Mouse (Mus musculus) WW6 (cell line): ENCODE measurements around the gene Pawr.
"Not testable (repeated sequence)": the region's sequence is repeated elsewhere in the genome, so short reads cannot be mapped to it uniquely, and the experiment has no call there.

Experiments
- DNase-seq: peaks from one replicate; pipeline ENCODE4 v3.0.0-alpha.2; 2013; ENCODE audit warnings: low read depth, low spot score

Pawr gene

GRCm38 (mm10) chr10:108440251-108440650 lies 108.3 kb downstream of the Pawr start:
- DNase-seq = not testable (repeated sequence)

DNA sequence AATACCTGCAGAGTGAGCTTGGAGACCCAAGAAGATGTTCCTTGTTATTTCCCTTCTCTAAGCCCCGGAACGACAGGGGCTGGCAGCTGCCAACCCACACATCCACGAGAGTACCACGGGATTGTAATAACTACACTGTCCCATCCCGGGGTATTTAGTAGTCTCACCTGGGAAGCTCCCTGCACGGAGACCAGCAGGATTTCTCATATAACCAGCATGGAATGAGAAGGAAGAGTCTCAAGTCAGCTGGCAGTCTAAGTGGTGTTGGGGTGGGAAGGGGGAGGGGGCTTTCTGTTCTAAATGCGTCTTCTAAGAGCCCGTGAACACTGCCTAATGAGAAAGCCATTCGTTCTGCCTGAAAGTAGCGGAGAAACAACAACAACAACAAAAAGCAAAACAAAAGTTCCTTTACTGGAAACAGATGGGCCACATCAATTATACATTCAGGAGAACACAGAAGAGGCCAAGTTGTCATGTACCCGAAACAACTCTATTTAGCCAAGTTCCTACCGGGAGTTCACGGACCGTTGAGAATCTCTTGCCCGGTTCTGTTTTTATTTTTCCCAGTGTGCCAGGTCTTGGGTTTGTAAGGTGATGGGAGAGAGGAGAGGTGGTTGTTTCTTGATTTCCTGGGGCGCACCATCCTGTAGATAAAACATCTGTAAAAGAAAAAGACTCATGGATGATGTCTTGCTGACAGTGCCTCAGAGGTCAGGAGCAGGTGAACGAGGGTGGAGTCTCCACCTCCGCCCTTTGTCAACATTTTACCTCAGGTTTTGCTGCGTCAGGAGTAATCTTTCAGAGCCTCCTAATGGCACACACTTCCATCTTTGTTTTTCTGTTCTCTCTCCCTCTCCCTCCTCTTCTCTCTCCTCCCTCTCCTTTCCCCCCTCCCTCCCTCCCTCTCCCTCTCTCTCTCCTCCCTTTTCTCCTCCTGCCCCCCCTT lies 112.3 kb downstream of the Pawr start:
- DNase-seq = no peak

DNA sequence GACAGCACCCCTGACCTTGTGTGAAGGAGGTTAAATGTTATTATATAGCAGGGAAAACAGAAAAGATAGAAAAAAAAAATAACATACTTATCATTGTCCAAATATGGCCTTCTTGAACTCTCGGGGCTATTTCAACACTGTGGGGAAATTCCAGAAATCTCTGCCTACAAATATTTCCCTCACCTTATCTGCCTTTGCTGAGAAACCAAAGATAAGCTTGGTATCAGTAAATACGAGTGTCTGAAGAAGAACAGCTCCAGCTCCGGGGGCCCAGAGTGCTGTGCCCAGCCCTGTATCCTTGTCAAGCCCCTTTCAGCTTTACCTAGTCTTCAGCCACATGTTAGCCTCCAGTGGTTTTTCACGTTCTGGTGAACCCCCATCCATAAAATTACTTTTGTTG lies 113.2 kb downstream of the Pawr start:
- no peak for DNase-seq

GRCm38 (mm10) chr10:108445606-108446005 lies 113.7 kb downstream of the Pawr start:
- no peak for DNase-seq

DNA sequence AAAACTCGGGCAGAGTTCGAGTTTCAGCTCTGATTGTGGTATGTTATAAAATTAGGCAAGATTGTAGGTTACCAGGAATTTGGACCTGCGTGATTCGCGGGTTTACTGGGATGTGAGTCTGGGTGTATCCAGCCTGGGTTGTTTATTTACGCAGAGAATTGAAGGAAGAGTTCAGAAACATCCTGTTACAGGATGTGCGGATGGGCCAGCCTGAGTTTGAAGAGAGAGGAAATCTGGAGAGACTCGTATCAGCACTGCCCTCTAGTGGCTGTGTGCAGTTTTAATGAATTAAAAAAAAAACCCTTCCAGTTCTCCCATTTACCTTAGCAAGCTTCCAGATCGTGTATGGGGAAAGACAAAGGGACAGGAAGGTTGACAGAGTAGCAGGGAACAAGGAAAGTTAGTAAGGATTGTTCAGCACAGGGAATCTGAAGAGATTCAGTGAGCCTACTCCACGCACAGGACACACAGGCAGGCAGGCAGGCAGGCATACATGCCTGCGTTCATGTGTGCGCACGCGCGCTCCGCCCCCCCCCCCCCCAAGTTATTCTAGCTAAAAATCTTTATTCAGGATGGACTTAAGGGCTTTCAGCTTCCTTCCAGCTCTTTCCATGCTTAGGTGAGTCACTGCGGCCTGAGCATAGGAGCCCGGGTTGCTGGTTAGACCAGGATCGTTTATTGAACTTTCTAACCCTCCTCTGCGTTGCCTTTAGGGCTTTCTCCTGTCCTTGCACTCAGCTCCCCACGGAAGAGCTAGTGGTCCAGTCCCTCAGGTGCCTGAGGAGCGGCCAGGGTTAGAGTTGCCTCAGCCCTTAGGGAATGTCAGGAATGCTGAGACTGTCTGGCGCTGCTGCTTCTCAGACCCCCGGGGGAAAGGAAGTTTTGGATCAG lies 114.4 kb downstream of the Pawr start:
- peak; percentile 46 for DNase-seq

- DNase-seq = no peak
Measured at GRCm38 (mm10) chr10:108447211-108447610, 115.3 kb downstream of the Pawr start.

DNA sequence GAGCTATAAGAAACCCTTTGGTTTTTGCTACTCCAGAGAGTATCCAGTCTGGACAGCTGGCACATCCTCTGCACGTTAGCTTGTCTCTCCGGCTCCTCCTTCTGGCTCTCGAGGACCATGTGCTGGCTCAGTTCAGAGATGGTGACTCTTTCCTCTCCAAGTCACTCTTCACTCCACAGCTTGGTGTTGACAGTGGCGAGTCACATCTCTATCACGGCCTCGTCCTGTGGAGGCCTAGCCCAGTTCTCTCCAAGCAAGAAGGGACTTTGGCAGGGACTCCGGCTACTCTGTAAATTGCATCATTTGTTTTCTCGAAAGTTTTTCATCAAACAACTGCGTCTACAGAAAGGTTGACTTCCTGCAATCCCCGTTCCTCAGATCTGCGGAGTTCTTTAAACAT lies 116.5 kb downstream of the Pawr start:
- no peak for DNase-seq

DNA sequence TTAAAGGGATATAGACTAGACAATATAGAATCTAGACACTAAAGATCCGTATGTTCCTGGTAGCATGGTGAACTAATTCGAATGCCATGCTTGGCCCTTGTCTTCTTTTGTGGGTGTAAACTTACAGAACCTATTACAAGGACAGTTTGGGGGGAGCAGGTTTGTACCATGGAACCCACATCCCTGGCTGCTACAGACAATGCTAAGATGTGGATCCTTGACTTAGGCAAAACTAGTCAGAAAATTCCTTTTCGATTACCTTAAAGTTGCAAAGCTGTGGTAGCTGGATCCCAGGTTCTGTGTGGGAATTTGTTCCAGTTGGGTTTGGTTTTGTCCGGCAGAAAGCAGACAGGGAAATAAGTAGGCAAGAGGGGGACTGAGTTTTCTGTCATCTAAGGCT lies 118.5 kb downstream of the Pawr start:
- no peak for DNase-seq

- DNase-seq = no peak
Measured at GRCm38 (mm10) chr10:108451516-108451915, 119.6 kb downstream of the Pawr start.

- DNase-seq = no peak
Measured at GRCm38 (mm10) chr10:108452421-108452820, 120.5 kb downstream of the Pawr start.

GRCm38 (mm10) chr10:108453561-108453960 lies 121.6 kb downstream of the Pawr start:
- DNase-seq = no peak

- DNase-seq = no peak
Measured at GRCm38 (mm10) chr10:108454691-108455117, 122.8 kb downstream of the Pawr start.

- DNase-seq = no peak
Measured at GRCm38 (mm10) chr10:108455204-108455603, 123.3 kb downstream of the Pawr start.

DNA sequence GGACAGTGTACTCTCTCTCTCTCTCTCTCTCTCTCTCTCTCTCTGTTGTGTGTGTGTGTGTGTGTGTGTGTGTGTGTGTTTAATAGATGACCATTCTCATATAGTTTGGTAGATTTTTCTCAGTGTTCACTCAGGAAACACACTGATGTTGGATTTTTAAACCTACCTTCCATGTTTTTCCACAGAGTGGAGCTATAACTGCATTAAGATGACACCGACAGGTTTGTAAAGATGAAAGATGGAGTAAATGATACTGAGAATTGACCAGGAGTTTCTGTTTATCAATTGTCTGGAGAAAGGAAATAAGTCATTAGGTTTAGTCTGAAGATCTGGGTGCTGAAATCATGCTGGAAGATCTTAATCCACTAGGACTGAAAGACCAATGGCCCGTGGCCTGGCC lies 124.0 kb downstream of the Pawr start:
- DNase-seq = no peak

GRCm38 (mm10) chr10:108457054-108457453 lies 125.1 kb downstream of the Pawr start:
- no peak for DNase-seq

DNA sequence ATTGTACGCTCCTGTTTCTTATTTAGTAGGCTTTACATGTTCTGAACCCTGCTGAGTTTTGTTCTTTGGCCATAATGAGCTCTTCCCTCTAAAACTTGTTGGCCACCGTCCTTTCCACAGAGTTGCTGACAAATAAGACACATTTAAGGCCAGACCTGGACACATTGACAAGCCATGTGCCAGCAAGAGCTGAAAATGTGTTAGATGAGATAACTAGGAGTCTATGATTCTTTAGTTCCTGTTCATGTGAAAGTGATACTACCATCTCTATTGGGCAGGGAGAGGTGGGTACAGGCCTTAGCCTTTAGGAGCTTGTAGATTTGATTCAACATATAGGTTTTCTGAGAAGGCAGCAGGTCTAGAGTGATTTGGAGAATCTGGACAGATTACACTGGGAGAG lies 129.9 kb downstream of the Pawr start:
- no peak for DNase-seq
